Mouse (Mus musculus) hindbrain, postnatal 0 days (tissue): Measurements from ENCODE around the gene Hist2h2ab. TPM values are rescaled to one million over a fixed set of nuclear protein-coding genes. Genes with fewer than 3 reads are reported as not detected.
"Not testable (repeated sequence)": the region's sequence is repeated elsewhere in the genome, so short reads cannot be mapped to it uniquely, and the experiment has no call there.

Source experiments
- ATAC-seq: fragments of 200-750 bp; cut with Nextera tagmentation; 2 replicates; pipeline ENCODE4 v1.8.0; 2017; ENCODE audit warnings: mild to moderate bottlenecking, moderate TSS enrichment, moderate library complexity
- DNase-seq: peaks from one replicate; pipeline ENCODE4 v3.0.0-alpha.2; 2015; ENCODE audit warnings: low spot score
- H3K27ac ChIP-seq: fragments of 300-500 bp; sonication (generic); 2 replicates; pipeline ENCODE4 v1.5.1; 2014; ENCODE audit warnings: mild to moderate bottlenecking
- H3K27me3 ChIP-seq: fragments of 300-500 bp; sonication (generic); 2 replicates; pipeline ENCODE4 v1.6.1; 2014; ENCODE audit warnings: low read length, mixed read lengths; ENCODE audit not compliant: insufficient read depth
- H3K36me3 ChIP-seq: fragments of 300-500 bp; sonication (generic); 2 replicates; pipeline ENCODE4 v1.6.1; 2014; ENCODE audit warnings: low read length, mixed read lengths; ENCODE audit not compliant: insufficient read depth
- H3K4me1 ChIP-seq: fragments of 300-500 bp; sonication (generic); 2 replicates; pipeline ENCODE4 v1.6.1; 2014; ENCODE audit warnings: antibody characterized with exemption, low read length, mixed read lengths; ENCODE audit not compliant: insufficient read depth
- H3K4me2 ChIP-seq: fragments of 300-500 bp; sonication (generic); 2 replicates; pipeline ENCODE4 v1.6.1; 2014; ENCODE audit warnings: low read depth, mild to moderate bottlenecking, low read length, moderate library complexity, mixed read lengths
- H3K4me3 ChIP-seq: fragments of 300-500 bp; sonication (generic); 2 replicates; pipeline ENCODE4 v1.5.1; 2014; ENCODE audit warnings: low read length
- H3K9ac ChIP-seq: fragments of 300-500 bp; sonication (generic); replicated peaks from 2 replicates; pipeline ENCODE4 v1.6.1; 2014; ENCODE audit warnings: mild to moderate bottlenecking, low read length, moderate library complexity, mixed read lengths
- H3K9me3 ChIP-seq: fragments of 300-500 bp; sonication (generic); 2 replicates; pipeline ENCODE4 v1.6.1; 2016; ENCODE audit warnings: low read length, mixed read lengths
- CTCF ChIP-seq: IDR thresholded peaks from 2 replicates; pipeline ENCODE4 v1.5.1; 2016; ENCODE audit warnings: antibody characterized with exemption, control low read depth, low read depth
- WGBS: fragments of 180-500 bp; shearing (Covaris S2); extraction: QIAGEN DNeasy Blood & Tissue Kit; methylation state at CpG from one replicate; pipeline ENCODE4 v1.1.7; 2014; 5-methylcytosine and 5-hydroxymethylcytosine counted together
- microRNA-seq, 2 experiments: library from miRNA; unstranded; fragments of <30 nt; microRNA quantifications; one replicate each; pipeline ENCODE4; 2016
- polyA plus RNA-seq: library from polyadenylated mRNA; unstranded; fragments of >200 nt; fragmentation: Nextera tagmentation; extraction: Ambion mirVana; gene quantifications from 2 replicates; pipeline ENCODE4 v1.2.1, GENCODE M21; 2015
- total RNA-seq: library from RNA; depleted of rRNA; stranded (reverse); fragments of >200 nt; gene quantifications from 2 replicates; pipeline ENCODE4 v1.2.3, GENCODE M21; 2014; rRNA removed

Hist2h2ab gene
- total and polyA plus RNA-seq, 2 experiments from 2014 or later = 161 TPM; not detected in 1

GRCm38 (mm10) chr3:96264404-96264949, 44.8 kb downstream of the Hist2h2ab start:
- Histone ChIP-seq H3K4me3 (0 out of 2 replicates have a peak overlapping the region, but pooled peaks have one; percentile 50), H3K4me2 (peak overlapping the region; percentile 77)
- no peak for TF ChIP-seq CTCF

DNA sequence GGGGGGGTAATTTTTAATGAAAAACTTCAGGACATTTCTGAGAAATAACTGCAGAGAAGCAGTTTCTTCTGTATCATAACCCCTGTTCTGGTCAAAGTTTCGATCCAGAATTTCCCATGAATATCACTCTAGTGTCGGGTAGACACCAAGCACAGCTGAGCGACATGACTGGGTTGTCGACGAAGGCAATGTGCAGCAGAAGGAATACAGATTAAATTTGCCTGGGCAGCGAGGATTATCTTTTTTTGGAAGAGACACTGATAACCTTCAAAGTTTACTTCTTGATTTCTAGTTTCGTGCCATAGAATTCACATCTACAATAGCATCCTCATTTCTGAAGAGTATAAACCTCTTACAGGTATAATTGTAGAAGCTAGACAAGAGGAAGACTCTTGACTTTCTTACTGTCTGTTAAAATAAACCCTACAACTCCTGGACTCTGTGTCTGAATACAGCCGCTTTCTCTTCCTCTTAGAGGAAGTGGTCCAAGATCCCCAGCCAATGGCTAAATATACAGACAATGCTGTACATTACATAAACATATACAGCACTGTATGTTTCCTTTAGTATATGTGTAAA, 46.6 kb downstream of the Hist2h2ab start:
- WGBS = 88% methylated on average over 8 of the region's 8 CpGs
- no peaks in the 10 kb centered on the region for H3K9me3 ChIP-seq
- H3K36me3 ChIP-seq = no peaks in the 10 kb centered on the region
- H3K4me1 ChIP-seq = peaks cover 20% of the 10 kb centered on the region
- H3K4me2 ChIP-seq = no peak overlapping the region
- H3K4me3 ChIP-seq = no peak overlapping the region
- ATAC-seq (no peak), DNase-seq (no peak)
- no peaks in the 10 kb centered on the region for H3K27me3 ChIP-seq
- TF ChIP-seq CTCF = no peak
- no peak overlapping the region for H3K27ac ChIP-seq
- no peak overlapping the region for H3K9ac ChIP-seq

More at GRCm38 (mm10) chr3:96264404-96264949, 44.8 kb downstream of the Hist2h2ab start:
- ATAC-seq (no peak), DNase-seq (no peak)
- Histone ChIP-seq H3K4me1 (peaks cover 20% of the 10 kb centered on the region), H3K27me3 (no peaks in the 10 kb centered on the region), H3K36me3 (no peaks in the 10 kb centered on the region), H3K27ac (peak overlapping the region; percentile 97), H3K9me3 (no peaks in the 10 kb centered on the region), H3K9ac (peak overlapping the region; percentile 51)
- WGBS = 68% methylated on average over 7 of the region's 7 CpGs

DNA sequence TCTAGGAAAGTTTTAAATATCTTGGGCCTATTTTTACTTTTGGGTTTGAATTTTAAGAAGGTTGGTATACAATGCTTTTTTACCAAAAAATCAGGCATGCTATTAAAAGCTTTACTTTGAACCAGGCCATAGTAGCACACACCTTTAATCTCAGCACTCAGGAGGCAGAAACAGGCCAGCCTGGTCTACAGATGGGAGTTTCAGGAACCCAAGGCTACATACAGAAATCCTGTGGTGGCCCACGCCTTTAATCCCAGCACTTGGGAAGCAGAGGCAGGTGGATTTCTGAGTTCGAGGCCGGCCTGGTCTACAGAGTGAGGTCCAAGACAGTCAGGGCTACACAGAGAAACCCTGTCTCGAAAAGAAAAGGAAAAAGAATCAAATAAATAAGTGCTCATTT, 47.9 kb downstream of the Hist2h2ab start:
- Histone ChIP-seq H3K9me3 (no peaks in the 10 kb centered on the region), H3K4me2 (no peak overlapping the region), H3K27me3 (no peaks in the 10 kb centered on the region), H3K9ac (no peak overlapping the region; the same call in 1 of the 2 replicates), H3K4me3 (no peak overlapping the region), H3K27ac (peak overlapping the region; percentile 87; the same call in 1 of the 2 replicates), H3K36me3 (no peaks in the 10 kb centered on the region), H3K4me1 (peaks cover 13% of the 10 kb centered on the region)
- 83% methylated on average over 4 of the region's 4 CpGs for WGBS
- no peak for ATAC-seq
- TF ChIP-seq CTCF = no peak
- no peak for DNase-seq

GRCm38 (mm10) chr3:96268051-96268775, 48.5 kb downstream of the Hist2h2ab start, which contains the start of gene Hist2h3b:
Hist2h3b (plus strand) TSS chr3:96268654.
- H3K4me3 ChIP-seq = peak within 1 kb of the TSS; percentile 45
- H3K36me3 ChIP-seq = no peaks in the 10 kb centered on the region
- peak; percentile 93 for DNase-seq
- 20% methylated on average over 28 of the region's 30 CpGs for WGBS
- H3K9ac ChIP-seq = peak within 1 kb of the TSS; percentile 58
- peak within 1 kb of the TSS; percentile 89 for H3K27ac ChIP-seq
- no peak for TF ChIP-seq CTCF
- H3K9me3 ChIP-seq = no peaks in the 10 kb centered on the region
- H3K4me2 ChIP-seq = peak within 1 kb of the TSS; percentile 70
- H3K27me3 ChIP-seq = no peaks in the 10 kb centered on the region
- peaks cover 13% of the 10 kb centered on the region for H3K4me1 ChIP-seq
- peak; percentile 77 for ATAC-seq

DNA sequence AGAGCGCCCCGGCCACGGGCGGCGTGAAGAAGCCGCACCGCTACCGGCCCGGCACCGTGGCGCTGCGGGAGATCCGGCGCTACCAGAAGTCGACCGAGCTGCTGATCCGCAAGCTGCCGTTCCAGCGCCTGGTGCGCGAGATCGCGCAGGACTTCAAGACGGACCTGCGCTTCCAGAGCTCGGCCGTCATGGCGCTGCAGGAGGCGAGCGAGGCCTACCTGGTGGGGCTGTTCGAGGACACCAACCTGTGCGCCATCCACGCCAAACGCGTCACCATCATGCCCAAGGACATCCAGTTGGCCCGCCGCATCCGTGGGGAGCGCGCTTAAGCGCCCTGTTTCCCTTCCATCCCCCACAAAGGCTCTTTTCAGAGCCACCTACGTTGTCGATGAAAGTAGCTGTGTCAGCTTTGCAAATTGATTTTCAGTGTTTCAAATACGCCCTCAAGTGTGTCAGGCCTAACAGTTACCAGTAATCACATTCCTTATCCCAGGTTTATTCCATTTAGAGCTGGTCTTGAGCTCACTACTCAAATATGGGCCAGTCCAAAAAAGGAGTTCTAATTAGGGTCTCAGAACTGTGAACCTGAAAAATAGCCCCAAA, 49.2 kb downstream of the Hist2h2ab start:
- peak overlapping the region; percentile 45 for H3K4me3 ChIP-seq
- peak overlapping the region; percentile 89 for H3K27ac ChIP-seq
- DNase-seq, H3K27me3 ChIP-seq, H3K9me3 ChIP-seq, H3K36me3 ChIP-seq: not testable (repeated sequence)
- H3K9ac ChIP-seq = peak overlapping the region; percentile 58
- ATAC-seq = peak; percentile 34
- H3K4me1 ChIP-seq = peaks cover 10% of the 10 kb centered on the region
- H3K4me2 ChIP-seq = peak overlapping the region; percentile 70
- 0% methylated on average over 9 of the region's 44 CpGs for WGBS

Small RNAs within 50 kb of the gene (microRNA-seq; reads per million reads assigned to microRNA genes)
- gene Gm44492 (0 reads per million in 2 experiments), gene Gm47311 (0 reads per million in 2 experiments), gene Gm47313 (0 reads per million in 2 experiments)

Other genes with a start within 250 kb of the Hist2h2ab start
- 45.5 and 57.8 TPM in 2 replicates for gene Plekho1, start 223.9 kb upstream of the Hist2h2ab start, total RNA-seq
- 37.9 and 39.0 TPM in 2 replicates for gene Plekho1, start 223.9 kb upstream of the Hist2h2ab start, polyA plus RNA-seq
- gene Vps45, start 161.4 kb upstream of the Hist2h2ab start, total RNA-seq = 22.1 and 24.9 TPM in 2 replicates
- 59.3 and 61.8 TPM in 2 replicates for gene Vps45, start 161.4 kb upstream of the Hist2h2ab start, polyA plus RNA-seq
- gene Otud7b, start 115.3 kb upstream of the Hist2h2ab start, total RNA-seq = 10.1 and 23.6 TPM in 2 replicates
- gene Otud7b, start 115.3 kb upstream of the Hist2h2ab start, polyA plus RNA-seq = 9.0 and 11.7 TPM in 2 replicates
- gene Mtmr11, start 57.9 kb upstream of the Hist2h2ab start, total RNA-seq = 11.0 and 11.7 TPM in 2 replicates
- 11.4 and 14.0 TPM in 2 replicates for gene Mtmr11, start 57.9 kb upstream of the Hist2h2ab start, polyA plus RNA-seq
- gene Sf3b4, start 47.5 kb upstream of the Hist2h2ab start, total RNA-seq = 67.7 and 94.8 TPM in 2 replicates
- 134 and 144 TPM in 2 replicates for gene Sf3b4, start 47.5 kb upstream of the Hist2h2ab start, polyA plus RNA-seq
- 133 and 136 TPM in 2 replicates for gene Sv2a, start 38.7 kb upstream of the Hist2h2ab start, total RNA-seq
- gene Sv2a, start 38.7 kb upstream of the Hist2h2ab start, polyA plus RNA-seq = 138 and 151 TPM in 2 replicates
- 40.4 and 42.9 TPM in 2 replicates for gene Bola1, start 156 bp upstream of the Hist2h2ab start, total RNA-seq
- gene Bola1, start 156 bp upstream of the Hist2h2ab start, polyA plus RNA-seq = 62.1 and 63.0 TPM in 2 replicates
- 718 and 726 TPM in 2 replicates for gene Hist2h2ac, start 1.0 kb downstream of the Hist2h2ab start, total RNA-seq
- 3.6 and 3.9 TPM in 2 replicates for gene Hist2h2ac, start 1.0 kb downstream of the Hist2h2ab start, polyA plus RNA-seq
- gene Hist2h2be, start 1.3 kb downstream of the Hist2h2ab start, total RNA-seq = 10.1 and 15.4 TPM in 2 replicates
- gene Hist2h2be, start 1.3 kb downstream of the Hist2h2ab start, polyA plus RNA-seq = 4.0 and 4.1 TPM in 2 replicates
- gene Hist2h3c2, start 19.3 kb downstream of the Hist2h2ab start, total RNA-seq = 441 and 602 TPM in 2 replicates
- gene Hist2h3c2, start 19.3 kb downstream of the Hist2h2ab start, polyA plus RNA-seq = 1.6 and 2.3 TPM in 2 replicates
- 1,755 and 2,054 TPM in 2 replicates for gene Hist2h2aa2, start 20.4 kb downstream of the Hist2h2ab start, total RNA-seq
- gene Hist2h2aa2, start 20.4 kb downstream of the Hist2h2ab start, polyA plus RNA-seq = 52.1 and 62.1 TPM in 2 replicates
- gene Hist2h2aa1, start 25.6 kb downstream of the Hist2h2ab start, total RNA-seq = 1,894 and 2,680 TPM in 2 replicates
- 24.4 and 25.0 TPM in 2 replicates for gene Hist2h2aa1, start 25.6 kb downstream of the Hist2h2ab start, polyA plus RNA-seq
- not detected in 2 replicates for gene Hist2h3c1, start 26.8 kb downstream of the Hist2h2ab start, total RNA-seq
- gene Hist2h3c1, start 26.8 kb downstream of the Hist2h2ab start, polyA plus RNA-seq = 0.16 TPM in 1 of 2 replicates, not detected in the other
- 127 and 159 TPM in 2 replicates for gene Hist2h4, start 43.4 kb downstream of the Hist2h2ab start, total RNA-seq
- 10.2 and 10.6 TPM in 2 replicates for gene Hist2h4, start 43.4 kb downstream of the Hist2h2ab start, polyA plus RNA-seq
- 1,585 and 2,263 TPM in 2 replicates for gene Hist2h3b, start 48.8 kb downstream of the Hist2h2ab start, total RNA-seq
- 15.7 and 22.9 TPM in 2 replicates for gene Hist2h3b, start 48.8 kb downstream of the Hist2h2ab start, polyA plus RNA-seq
- 234 and 397 TPM in 2 replicates for gene Hist2h2bb, start 49.9 kb downstream of the Hist2h2ab start, total RNA-seq
- gene Hist2h2bb, start 49.9 kb downstream of the Hist2h2ab start, polyA plus RNA-seq = 1.4 and 2.4 TPM in 2 replicates
- gene Fcgr1, start 74.1 kb downstream of the Hist2h2ab start, total RNA-seq = 2.6 and 8.4 TPM in 2 replicates
- 2.1 and 2.4 TPM in 2 replicates for gene Fcgr1, start 74.1 kb downstream of the Hist2h2ab start, polyA plus RNA-seq
- gene BC107364, start 232.4 kb downstream of the Hist2h2ab start, total RNA-seq = not detected in 2 replicates
- not detected in 2 replicates for gene BC107364, start 232.4 kb downstream of the Hist2h2ab start, polyA plus RNA-seq